Mouse (Mus musculus) brown adipose tissue, adult 24 weeks (tissue): ENCODE measurements around the gene Hyls1. TPM values are rescaled to one million over a fixed set of nuclear protein-coding genes. Genes with fewer than 3 reads are reported as not detected.
"Not testable (repeated sequence)": the region's sequence is repeated elsewhere in the genome, so short reads cannot be mapped to it uniquely, and the experiment has no call there.

Experiments used
- H3K27ac ChIP-seq: fragments of 200-500 bp; replicated peaks from 2 replicates; pipeline ENCODE4 v1.5.1; 2012; ENCODE audit warnings: low read depth, mild to moderate bottlenecking, low read length
- H3K4me1 ChIP-seq: fragments of 200-500 bp; 2 replicates; pipeline ENCODE4 v1.6.1; 2012; ENCODE audit warnings: low read length, mixed read lengths; ENCODE audit not compliant: control insufficient read depth, insufficient read depth, insufficient read length
- H3K4me3 ChIP-seq: fragments of 200-500 bp; 2 replicates; pipeline ENCODE4 v1.5.1; 2012; ENCODE audit warnings: low read depth, mild to moderate bottlenecking, low read length, moderate library complexity; ENCODE audit not compliant: insufficient read depth
- polyA plus RNA-seq: library from polyadenylated mRNA; stranded (reverse); fragments of >200 nt; gene quantifications from 2 replicates; pipeline ENCODE4 v1.2.4, GENCODE M21; 2012; ENCODE audit not compliant: missing spikeins, insufficient read depth, insufficient read length

Gene Hyls1
- 2.0 and 6.2 TPM in 2 replicates for polyA plus RNA-seq

GRCm38 (mm10) chr9:35569571-35570534 is at the start of gene Hyls1, which contains the start of gene Pate2:
TSS of gene Hyls1 (minus strand) at chr9:35570398.
TSS of gene Pate2 (plus strand) at chr9:35570284.
- Histone ChIP-seq H3K4me3 (peak within 1 kb of the TSS; percentile 82), H3K27ac (peak within 1 kb of the TSS; percentile 50; the same call in 1 of the 2 replicates), H3K4me1 (no peaks in the 10 kb centered on the region)

GRCm38 (mm10) chr9:35616784-35617183 is 46.6 kb upstream of the Hyls1 start:
- not testable (repeated sequence) for H3K4me3 ChIP-seq, H3K4me1 ChIP-seq, H3K27ac ChIP-seq

GRCm38 (mm10) chr9:35614005-35614404 is 43.8 kb upstream of the Hyls1 start:
- H3K4me3 ChIP-seq: no peak overlapping the region
- no peak overlapping the region for H3K27ac ChIP-seq
- H3K4me1 ChIP-seq: no peaks in the 10 kb centered on the region

GRCm38 (mm10) chr9:35611841-35612240 is 41.6 kb upstream of the Hyls1 start, which contains the start of gene Pate4:
TSS of gene Pate4 (minus strand) at chr9:35611941.
- H3K4me3 ChIP-seq: no peak within 1 kb of the TSS
- H3K4me1 ChIP-seq: no peaks in the 10 kb centered on the region
- no peak within 1 kb of the TSS for H3K27ac ChIP-seq

DNA sequence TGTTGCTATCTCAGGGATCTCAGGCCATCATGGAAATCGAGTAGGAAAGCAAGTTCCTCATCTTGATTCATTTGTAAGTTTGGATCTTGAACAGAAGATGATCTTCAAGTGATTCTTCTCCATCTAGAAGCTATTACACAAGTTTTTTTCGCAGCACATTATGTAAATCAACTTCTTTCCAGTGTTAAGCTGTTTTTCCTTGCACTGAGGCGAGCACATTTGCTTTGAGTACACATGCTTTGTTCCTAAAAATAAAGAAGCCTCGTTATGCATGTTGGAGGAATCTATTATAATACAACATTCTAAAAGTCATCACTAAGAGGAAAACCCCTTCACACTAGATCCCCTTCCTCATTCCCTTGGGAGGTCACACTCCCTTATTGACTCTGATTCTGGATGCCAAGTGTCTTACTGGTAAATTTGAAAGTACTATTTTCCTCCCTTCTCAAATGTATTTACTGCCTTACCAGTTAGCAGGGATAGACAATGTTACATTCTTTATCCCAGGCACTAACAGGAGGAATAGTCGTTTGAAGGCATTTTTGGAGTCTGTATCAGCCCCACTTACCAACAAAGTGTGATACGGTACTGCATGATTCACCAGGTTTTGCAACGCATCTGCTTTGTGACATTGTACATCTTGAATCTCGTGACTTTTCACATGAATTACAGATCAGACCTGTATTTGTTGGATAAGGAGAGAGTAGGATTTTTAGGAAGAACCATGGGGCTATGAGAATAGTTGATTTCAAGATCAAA is 37.6 kb upstream of the Hyls1 start:
- Histone ChIP-seq H3K4me1 (no peaks in the 10 kb centered on the region), H3K27ac (no peak overlapping the region), H3K4me3 (no peak overlapping the region)

- Histone ChIP-seq H3K4me3 (no peak overlapping the region), H3K4me1 (no peaks in the 10 kb centered on the region), H3K27ac (no peak overlapping the region)
Measured at GRCm38 (mm10) chr9:35592903-35593302, 22.7 kb upstream of the Hyls1 start.

DNA sequence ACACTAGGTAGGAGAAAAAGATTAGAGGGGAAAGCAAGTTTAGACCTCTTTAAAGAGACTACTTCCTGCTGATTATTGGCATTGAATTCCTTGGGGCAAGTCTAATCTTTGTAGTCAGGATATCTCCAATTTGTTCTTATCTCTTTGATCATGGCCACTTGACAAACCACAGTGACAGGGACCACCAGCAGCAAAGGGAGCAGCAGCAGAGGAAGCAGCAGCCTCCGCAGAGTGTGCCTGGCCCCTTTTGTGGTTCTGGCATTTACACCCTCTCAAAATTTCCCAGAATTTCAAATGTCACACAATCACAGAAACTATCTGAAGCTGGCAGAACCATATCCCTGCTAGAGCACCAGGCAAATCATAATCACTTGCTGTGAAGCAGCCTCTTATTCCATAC is 17.5 kb upstream of the Hyls1 start:
- no peak overlapping the region for H3K27ac ChIP-seq
- H3K4me3 ChIP-seq: no peak overlapping the region
- H3K4me1 ChIP-seq: no peaks in the 10 kb centered on the region

DNA sequence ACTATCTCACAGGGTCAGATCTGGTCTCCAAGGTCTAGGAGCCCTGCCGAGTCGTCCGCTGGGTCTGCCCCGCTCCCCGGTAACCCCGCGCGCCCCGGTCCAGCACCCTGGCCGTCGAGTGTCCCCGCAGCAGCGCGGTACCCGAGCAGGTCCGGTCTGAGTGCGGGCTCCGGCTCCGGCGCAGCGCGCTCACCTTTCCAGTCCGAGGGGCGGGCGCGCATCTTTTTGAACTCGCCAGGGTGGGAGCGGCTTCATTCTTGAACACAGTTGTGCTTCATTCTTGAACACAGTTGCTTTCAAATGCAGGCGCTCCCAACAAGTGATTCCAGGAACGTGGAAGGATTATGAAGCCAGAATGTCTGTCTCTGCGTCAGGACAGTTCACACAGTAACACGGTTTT is 4.2 kb upstream of the Hyls1 start:
- H3K4me3 ChIP-seq: no peak overlapping the region
- no peaks in the 10 kb centered on the region for H3K4me1 ChIP-seq
- H3K27ac ChIP-seq: no peak overlapping the region

DNA sequence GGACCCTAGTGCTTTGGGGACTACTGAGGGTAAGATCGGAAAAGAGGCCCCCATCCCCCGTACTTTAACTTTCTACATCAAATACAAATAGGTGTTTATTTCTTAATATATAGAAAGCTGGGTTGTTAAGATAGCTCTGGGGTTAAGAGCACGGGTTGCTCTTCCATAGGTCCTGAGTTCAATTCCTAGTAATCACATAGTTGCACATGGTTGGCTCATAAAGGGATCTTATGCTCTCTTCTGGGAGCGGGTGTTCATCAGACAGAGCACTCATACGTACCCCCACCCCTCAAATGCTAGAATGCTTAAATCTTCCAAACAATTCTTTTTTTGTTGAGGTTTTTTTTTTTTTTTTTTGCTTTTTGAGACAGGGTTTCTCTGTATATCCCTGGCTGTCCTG is 465 bp upstream of the Hyls1 start:
- H3K27ac ChIP-seq: no peak overlapping the region
- no peaks in the 10 kb centered on the region for H3K4me1 ChIP-seq
- no peak overlapping the region for H3K4me3 ChIP-seq

- H3K4me3 ChIP-seq: no peak overlapping the region
- H3K27ac ChIP-seq: no peak overlapping the region
Measured at GRCm38 (mm10) chr9:35567995-35568394, 2.2 kb downstream of the Hyls1 start.

GRCm38 (mm10) chr9:35564536-35565240 is 5.5 kb downstream of the Hyls1 start:
- Histone ChIP-seq H3K4me1 (no peaks in the 10 kb centered on the region), H3K4me3 (no peak overlapping the region), H3K27ac (no peak overlapping the region)

More at GRCm38 (mm10) chr9:35567995-35568394, 2.2 kb downstream of the Hyls1 start:
- no peaks in the 10 kb centered on the region for H3K4me1 ChIP-seq

DNA sequence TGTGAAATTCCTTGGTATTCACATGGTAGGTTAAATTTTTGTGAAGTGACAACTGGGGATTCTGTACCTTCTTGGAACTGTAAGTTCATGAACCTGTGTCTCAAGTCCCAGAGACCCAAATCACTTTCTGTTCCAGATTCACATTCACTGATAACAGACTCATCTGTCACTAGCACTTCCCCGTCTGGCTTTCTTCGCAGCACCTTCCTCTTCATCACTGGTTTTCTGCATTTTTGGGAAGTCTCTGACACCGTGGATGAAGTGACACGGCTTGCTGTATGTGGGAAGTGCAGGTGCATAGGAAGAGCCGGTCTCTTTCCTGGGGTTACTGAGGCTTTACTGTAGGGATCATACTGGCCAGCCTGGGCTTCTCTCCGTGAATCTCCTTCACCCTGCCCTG is 8.6 kb downstream of the Hyls1 start:
- Histone ChIP-seq H3K4me3 (no peak overlapping the region), H3K4me1 (peaks cover 6% of the 10 kb centered on the region), H3K27ac (no peak overlapping the region)

- no peak overlapping the region for H3K27ac ChIP-seq
- H3K4me3 ChIP-seq: no peak overlapping the region
- H3K4me1 ChIP-seq: peaks cover 6% of the 10 kb centered on the region
Measured at GRCm38 (mm10) chr9:35561076-35561475, 9.1 kb downstream of the Hyls1 start.

- Histone ChIP-seq H3K4me3 (peak overlapping the region; percentile 68), H3K4me1 (peaks cover 6% of the 10 kb centered on the region), H3K27ac (peak overlapping the region; percentile 23; the same call in 1 of the 2 replicates)
Measured at GRCm38 (mm10) chr9:35559009-35559890, 10.9 kb downstream of the Hyls1 start.
